Mouse (Mus musculus) hindbrain, embryonic 14.5 days (tissue): ENCODE results near the gene Aicda. TPM values are rescaled to one million over a fixed set of nuclear protein-coding genes. Genes with fewer than 3 reads are reported as not detected.
"Not testable (repeated sequence)": the region's sequence is repeated elsewhere in the genome, so short reads cannot be mapped to it uniquely, and the experiment has no call there.

ENCODE experiments used
- ATAC-seq: fragments of 200-750 bp; cut with Nextera tagmentation; 2 replicates; pipeline ENCODE4 v1.8.0; 2017; ENCODE audit warnings: moderate number of reproducible peaks, mild to moderate bottlenecking, moderate TSS enrichment, moderate library complexity; ENCODE audit not compliant: low FRiP score
- DNase-seq: peaks from one replicate; pipeline ENCODE4 v3.0.0-alpha.2; 2015; ENCODE audit warnings: low spot score
- H3K27ac ChIP-seq: fragments of 300-500 bp; sonication (generic); 2 replicates; pipeline ENCODE4 v1.5.1; 2014; ENCODE audit warnings: mild to moderate bottlenecking, moderate library complexity
- H3K27me3 ChIP-seq: fragments of 300-500 bp; sonication (generic); 2 replicates; pipeline ENCODE4 v1.6.1; 2014; ENCODE audit warnings: mild to moderate bottlenecking, low read length, mixed read lengths; ENCODE audit not compliant: control insufficient read depth, insufficient read depth
- H3K36me3 ChIP-seq: fragments of 300-500 bp; sonication (generic); replicated peaks from 2 replicates; pipeline ENCODE4 v1.6.1; 2014; ENCODE audit not compliant: control insufficient read depth, insufficient read depth
- H3K4me1 ChIP-seq: fragments of 300-500 bp; sonication (generic); replicated peaks from 2 replicates; pipeline ENCODE4 v1.6.1; 2014; ENCODE audit warnings: antibody characterized with exemption, low read length, mixed read lengths; ENCODE audit not compliant: control insufficient read depth, insufficient read depth
- H3K4me2 ChIP-seq: fragments of 300-500 bp; sonication (generic); replicated peaks from 2 replicates; pipeline ENCODE4 v1.6.1; 2014; ENCODE audit warnings: mild to moderate bottlenecking, moderate library complexity
- H3K4me3 ChIP-seq: fragments of 300-500 bp; sonication (generic); replicated peaks from 2 replicates; pipeline ENCODE4 v1.5.1; 2014; ENCODE audit warnings: mild to moderate bottlenecking, low read length
- H3K9ac ChIP-seq: fragments of 300-500 bp; sonication (generic); 2 replicates; pipeline ENCODE4 v1.6.1; 2014
- H3K9me3 ChIP-seq: fragments of 300-500 bp; sonication (generic); 2 replicates; pipeline ENCODE4 v1.6.1; 2016; ENCODE audit warnings: low read length; ENCODE audit not compliant: control insufficient read depth
- WGBS: fragments of 180-500 bp; shearing (Covaris S2); extraction: QIAGEN DNeasy Blood & Tissue Kit; methylation state at CpG from one replicate; pipeline ENCODE4 v1.1.7; 2014; 5-methylcytosine and 5-hydroxymethylcytosine counted together
- polyA plus RNA-seq: library from polyadenylated mRNA; unstranded; fragments of >200 nt; fragmentation: Nextera tagmentation; extraction: Ambion mirVana; gene quantifications from 2 replicates; pipeline ENCODE4 v1.2.1, GENCODE M21; 2014

Gene Aicda
- polyA plus RNA-seq, 1 experiment from 2014 or later = 1.0 TPM

- no peaks in the 10 kb centered on the region; the same call in 1 of the 2 replicates for H3K4me1 ChIP-seq
- no peaks in the 10 kb centered on the region for H3K27me3 ChIP-seq
- DNase-seq = peak; percentile 89
- no peaks in the 10 kb centered on the region for H3K36me3 ChIP-seq
- WGBS = 4% methylated on average over 6 of the region's 6 CpGs
- H3K27ac ChIP-seq = no peak overlapping the region
- H3K4me2 ChIP-seq = peak overlapping the region; percentile 26
- H3K9me3 ChIP-seq = no peaks in the 10 kb centered on the region
- H3K4me3 ChIP-seq = no peak overlapping the region
- no peak overlapping the region for H3K9ac ChIP-seq
- peak; percentile 41; the same call in 1 of the 2 replicates for ATAC-seq
Measured at GRCm38 (mm10) chr6:122562463-122562862, 8.9 kb downstream of the Aicda start.

- DNase-seq (no peak), ATAC-seq (no peak)
- 92% methylated on average over 9 of the region's 9 CpGs for WGBS
- no peaks in the 10 kb centered on the region for H3K9me3 ChIP-seq
- no peaks in the 10 kb centered on the region for H3K27me3 ChIP-seq
- H3K4me2 ChIP-seq = no peak overlapping the region
- no peaks in the 10 kb centered on the region; the same call in 1 of the 2 replicates for H3K4me1 ChIP-seq
- no peak overlapping the region for H3K4me3 ChIP-seq
- no peak overlapping the region for H3K9ac ChIP-seq
- no peak overlapping the region for H3K27ac ChIP-seq
- no peaks in the 10 kb centered on the region for H3K36me3 ChIP-seq
Measured at GRCm38 (mm10) chr6:122565070-122565784, 11.6 kb downstream of the Aicda start.

- DNase-seq (peak; percentile 27), ATAC-seq (no peak)
- no peak overlapping the region for H3K4me3 ChIP-seq
- H3K4me1 ChIP-seq = no peaks in the 10 kb centered on the region
- no peaks in the 10 kb centered on the region for H3K27me3 ChIP-seq
- H3K9me3 ChIP-seq = no peaks in the 10 kb centered on the region
- 54% methylated on average over 5 of the region's 5 CpGs for WGBS
- H3K4me2 ChIP-seq = no peak overlapping the region
- H3K9ac ChIP-seq = no peak overlapping the region
- no peak overlapping the region for H3K27ac ChIP-seq
- no peaks in the 10 kb centered on the region for H3K36me3 ChIP-seq
Measured at GRCm38 (mm10) chr6:122569113-122569512, 15.5 kb downstream of the Aicda start.

GRCm38 (mm10) chr6:122569762-122570161 lies 16.2 kb downstream of the Aicda start:
- no peak overlapping the region for H3K9ac ChIP-seq
- H3K27ac ChIP-seq = no peak overlapping the region; the same call in none of the 2 replicates
- no peak overlapping the region for H3K4me2 ChIP-seq
- no peaks in the 10 kb centered on the region for H3K27me3 ChIP-seq
- no peak overlapping the region for H3K4me3 ChIP-seq
- no peaks in the 10 kb centered on the region for H3K4me1 ChIP-seq
- no peaks in the 10 kb centered on the region for H3K36me3 ChIP-seq
- DNase-seq = no peak
- 78% methylated on average over 1 of the region's 1 CpGs for WGBS
- no peaks in the 10 kb centered on the region for H3K9me3 ChIP-seq
- ATAC-seq = peak; percentile 49; the same call in 1 of the 2 replicates

- Histone ChIP-seq H3K27me3 (no peaks in the 10 kb centered on the region), H3K4me1 (no peaks in the 10 kb centered on the region), H3K36me3 (no peaks in the 10 kb centered on the region), H3K4me3 (no peak overlapping the region), H3K27ac (no peak overlapping the region), H3K4me2 (no peak overlapping the region), H3K9me3 (no peaks in the 10 kb centered on the region), H3K9ac (no peak overlapping the region)
- DNase-seq (no peak), ATAC-seq (no peak)
- 80% methylated on average over 8 of the region's 8 CpGs for WGBS
Measured at GRCm38 (mm10) chr6:122570695-122571616, 17.4 kb downstream of the Aicda start.

GRCm38 (mm10) chr6:122571617-122571959 lies 18.0 kb downstream of the Aicda start:
- Histone ChIP-seq H3K27me3 (no peaks in the 10 kb centered on the region), H3K4me2 (no peak overlapping the region), H3K4me3 (no peak overlapping the region), H3K27ac (no peak overlapping the region), H3K36me3 (no peaks in the 10 kb centered on the region), H3K4me1 (no peaks in the 10 kb centered on the region), H3K9me3 (no peaks in the 10 kb centered on the region), H3K9ac (no peak overlapping the region)
- WGBS = 88% methylated on average over 3 of the region's 3 CpGs
- no peak for DNase-seq
- ATAC-seq = no peak

GRCm38 (mm10) chr6:122575037-122575436 lies 21.4 kb downstream of the Aicda start:
- not testable (repeated sequence) for H3K4me2 ChIP-seq, H3K9me3 ChIP-seq, H3K4me1 ChIP-seq, H3K9ac ChIP-seq, H3K4me3 ChIP-seq, DNase-seq, H3K36me3 ChIP-seq, H3K27ac ChIP-seq, ATAC-seq, H3K27me3 ChIP-seq
- 91% methylated on average over 1 of the region's 1 CpGs for WGBS

- H3K27ac ChIP-seq = no peak overlapping the region
- H3K9me3 ChIP-seq = no peaks in the 10 kb centered on the region
- no peaks in the 10 kb centered on the region for H3K4me1 ChIP-seq
- H3K4me3 ChIP-seq = no peak overlapping the region
- ATAC-seq (no peak), DNase-seq (no peak)
- no peaks in the 10 kb centered on the region for H3K36me3 ChIP-seq
- WGBS = 94% methylated on average over 3 of the region's 3 CpGs
- no peaks in the 10 kb centered on the region for H3K27me3 ChIP-seq
- H3K4me2 ChIP-seq = no peak overlapping the region
- no peak overlapping the region for H3K9ac ChIP-seq
Measured at GRCm38 (mm10) chr6:122577030-122577429, 23.4 kb downstream of the Aicda start.

GRCm38 (mm10) chr6:122579086-122579485 lies 25.5 kb downstream of the Aicda start:
- Histone ChIP-seq H3K4me3 (no peak overlapping the region), H3K4me1 (no peaks in the 10 kb centered on the region), H3K36me3 (no peaks in the 10 kb centered on the region), H3K9ac (no peak overlapping the region), H3K27me3 (no peaks in the 10 kb centered on the region), H3K27ac (no peak overlapping the region), H3K4me2 (no peak overlapping the region), H3K9me3 (no peaks in the 10 kb centered on the region)
- WGBS = 87% methylated on average over 1 of the region's 1 CpGs
- DNase-seq (no peak), ATAC-seq (no peak)
